Mouse (Mus musculus) T-helper 1 cell (primary cell): Measurements from ENCODE around the gene Smtn.

Source experiments
- in situ Hi-C: fragments of 300-600 bp; cut with MboI, MseI; formaldehyde crosslinking; loops from one replicate; pipeline ENCODE4 v1.15.1; 2025; ENCODE audit warnings: high pct_unique_total_duplicates

Gene Smtn

GRCm38 (mm10) chr11:3547969-3548368 lies 7.6 kb upstream of the Smtn start:
- in situ Hi-C loops, result no loop called here

GRCm38 (mm10) chr11:3547047-3547446 lies 6.6 kb upstream of the Smtn start:
- in situ Hi-C loops, result no loop called here

GRCm38 (mm10) chr11:3546242-3546562 lies 5.8 kb upstream of the Smtn start:
- in situ Hi-C loops, result no loop called here

- in situ Hi-C loops, result no loop called here
Measured at GRCm38 (mm10) chr11:3545531-3546241, 5.3 kb upstream of the Smtn start.

GRCm38 (mm10) chr11:3544409-3544808 lies 4.0 kb upstream of the Smtn start:
- in situ Hi-C loops, result no loop called here

GRCm38 (mm10) chr11:3543001-3543400 lies 2.6 kb upstream of the Smtn start:
- in situ Hi-C loops, result no loop called here

- in situ Hi-C loops, result no loop called here
Measured at GRCm38 (mm10) chr11:3541932-3542331, 1.5 kb upstream of the Smtn start.

GRCm38 (mm10) chr11:3539826-3540196 lies 601 bp downstream of the Smtn start:
- in situ Hi-C loops, result no loop called here

- in situ Hi-C loops, result no loop called here
Measured at GRCm38 (mm10) chr11:3539111-3539825, 1.1 kb downstream of the Smtn start.

GRCm38 (mm10) chr11:3538341-3538740 lies 2.1 kb downstream of the Smtn start:
- in situ Hi-C loops, result no loop called here

- in situ Hi-C loops, result no loop called here
Measured at GRCm38 (mm10) chr11:3537711-3538110, 2.7 kb downstream of the Smtn start.

GRCm38 (mm10) chr11:3536745-3537333 lies 3.6 kb downstream of the Smtn start:
- in situ Hi-C loops, result no loop called here

GRCm38 (mm10) chr11:3536082-3536481 lies 4.3 kb downstream of the Smtn start:
- in situ Hi-C loops, result no loop called here

- in situ Hi-C loops, result no loop called here
Measured at GRCm38 (mm10) chr11:3535406-3535986, 4.9 kb downstream of the Smtn start.

GRCm38 (mm10) chr11:3534956-3535355 lies 5.5 kb downstream of the Smtn start:
- in situ Hi-C loops, result no loop called here

GRCm38 (mm10) chr11:3533406-3533932 lies 6.9 kb downstream of the Smtn start:
- in situ Hi-C loops, result no loop called here

- in situ Hi-C loops, result no loop called here
Measured at GRCm38 (mm10) chr11:3532101-3532931, 8.1 kb downstream of the Smtn start.

GRCm38 (mm10) chr11:3531634-3532033 lies 8.8 kb downstream of the Smtn start:
- in situ Hi-C loops, result no loop called here

- in situ Hi-C loops, result no loop called here
Measured at GRCm38 (mm10) chr11:3530731-3531130, 9.7 kb downstream of the Smtn start.

- in situ Hi-C loops, result no loop called here
Measured at GRCm38 (mm10) chr11:3529476-3530252, 10.7 kb downstream of the Smtn start.

- in situ Hi-C loops, result no loop called here
Measured at GRCm38 (mm10) chr11:3528208-3528607, 12.2 kb downstream of the Smtn start.
